Mouse (Mus musculus) liver, adult (tissue): ENCODE measurements around the gene Psrc1.

ENCODE experiments used
- GATA4 ChIP-seq: IDR thresholded peaks from 2 replicates; pipeline ENCODE4 v1.6.1; 2014; ENCODE audit warnings: mild to moderate bottlenecking, low read length; ENCODE audit not compliant: insufficient replicate concordance

The Psrc1 gene

GRCm38 (mm10) chr3:108433188-108433880, 49.7 kb downstream of the Psrc1 start:
- no peak for TF ChIP-seq GATA4

GRCm38 (mm10) chr3:108433881-108434495, 50.3 kb downstream of the Psrc1 start:
- TF ChIP-seq GATA4, result no peak

GRCm38 (mm10) chr3:108435701-108436379, 52.2 kb downstream of the Psrc1 start:
- TF ChIP-seq GATA4, result no peak

- no peak for TF ChIP-seq GATA4
These were observed 52.7 kb downstream of the Psrc1 start for GRCm38 (mm10) chr3:108436380-108436714.
